Mouse (Mus musculus) embryonic fibroblast, embryonic 13.5 days (primary cell): ENCODE measurements around the gene 4930578G10Rik.

ENCODE experiments used
- CTCF ChIP-seq: IDR thresholded peaks from 2 replicates; pipeline ENCODE4 v1.5.1; 2011; ENCODE audit warnings: mild to moderate bottlenecking, control low read depth, low read length, moderate library complexity, borderline replicate concordance; ENCODE audit not compliant: insufficient read depth
- POLR2A ChIP-seq: IDR thresholded peaks from 2 replicates; pipeline ENCODE4 v1.6.1; 2011; ENCODE audit warnings: low read depth, mild to moderate bottlenecking, control low read depth, low read length, moderate library complexity

DNA sequence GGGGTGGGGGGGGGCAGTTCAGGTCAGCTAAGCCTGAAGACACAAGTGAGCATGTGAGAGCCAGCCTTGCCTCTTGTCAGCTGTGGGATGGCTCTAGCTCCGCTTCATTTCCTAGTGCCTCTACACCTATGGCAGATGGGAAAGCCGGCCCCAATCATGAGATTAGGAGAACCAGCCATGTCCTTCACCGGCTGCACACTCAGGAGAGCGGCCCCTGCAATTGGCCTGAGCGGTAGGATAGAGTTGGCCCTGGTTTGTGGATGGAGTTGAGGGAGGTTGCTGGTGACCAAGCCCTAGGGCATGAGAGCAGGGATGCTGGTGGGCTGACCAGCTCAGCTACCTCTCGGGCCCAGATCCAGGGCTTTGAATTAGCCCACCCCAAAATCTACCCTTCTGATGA, 153.5 kb downstream of the 4930578G10Rik start:
- no peak for TF ChIP-seq CTCF
- no peak for TF ChIP-seq POLR2A
